Mouse (Mus musculus): ENCODE results near the gene Slc2a12.

The Slc2a12 gene

GRCm38 (mm10) chr10:22644853-22645491 is at the start of gene Slc2a12:
Gene Slc2a12, plus strand, starts transcription at chr10:22645011.
- peak; percentile 33 to 56 for DNase-seq (ENCODE audit: low spot score in 2 of 2)

GRCm38 (mm10) chr10:22598908-22599480 is 45.8 kb upstream of the Slc2a12 start:
- DNase-seq (ENCODE audit: low spot score in 2 of 2): no peak

GRCm38 (mm10) chr10:22601046-22601445 is 43.8 kb upstream of the Slc2a12 start:
- DNase-seq (ENCODE audit: low spot score in 2 of 2): no peak

DNA sequence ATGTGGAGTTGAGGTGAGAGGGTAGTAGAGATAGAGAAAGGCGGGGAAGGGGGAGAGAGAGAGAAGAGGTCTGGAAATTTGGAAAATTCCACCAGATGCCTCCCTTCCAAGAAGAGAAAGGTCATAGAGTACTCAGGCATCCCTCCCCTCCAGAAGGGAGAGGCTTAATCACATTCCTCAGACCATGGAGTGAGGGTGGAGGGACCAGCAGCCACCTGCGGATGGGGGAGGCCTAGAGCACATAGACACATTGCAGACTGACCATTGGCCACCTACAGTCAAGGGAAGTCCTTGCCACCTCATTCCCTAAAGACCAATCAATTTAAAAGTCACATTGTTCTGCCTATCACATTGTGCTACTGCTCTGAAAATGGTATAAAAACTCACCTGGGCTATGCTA is 40.0 kb upstream of the Slc2a12 start:
- DNase-seq (ENCODE audit: low spot score in 2 of 2): no peak

DNA sequence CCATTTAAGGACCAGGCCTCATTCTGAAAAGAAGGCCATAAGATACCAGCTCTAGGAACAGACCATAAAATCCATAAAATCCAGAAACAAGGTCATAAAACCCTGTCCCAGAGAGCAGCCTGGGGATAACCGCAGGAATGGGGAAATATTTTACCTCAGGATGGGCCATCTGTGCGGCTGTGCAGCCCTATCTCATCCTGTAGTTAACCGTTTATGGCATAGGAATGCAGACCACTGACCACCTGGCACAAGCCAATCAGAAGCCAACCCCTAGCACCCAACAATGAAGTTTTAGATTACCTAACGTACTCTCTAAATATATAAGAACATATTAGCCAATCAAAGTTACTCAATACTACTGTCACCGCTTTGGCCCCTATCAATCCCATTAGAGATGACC is 36.5 kb upstream of the Slc2a12 start:
- DNase-seq (ENCODE audit: low spot score in 2 of 2): no peak

- DNase-seq (ENCODE audit: low spot score in 2 of 2): peak in 1 of 2 experiments; percentile 14
These were observed 35.9 kb upstream of the Slc2a12 start for GRCm38 (mm10) chr10:22608799-22609357.

DNA sequence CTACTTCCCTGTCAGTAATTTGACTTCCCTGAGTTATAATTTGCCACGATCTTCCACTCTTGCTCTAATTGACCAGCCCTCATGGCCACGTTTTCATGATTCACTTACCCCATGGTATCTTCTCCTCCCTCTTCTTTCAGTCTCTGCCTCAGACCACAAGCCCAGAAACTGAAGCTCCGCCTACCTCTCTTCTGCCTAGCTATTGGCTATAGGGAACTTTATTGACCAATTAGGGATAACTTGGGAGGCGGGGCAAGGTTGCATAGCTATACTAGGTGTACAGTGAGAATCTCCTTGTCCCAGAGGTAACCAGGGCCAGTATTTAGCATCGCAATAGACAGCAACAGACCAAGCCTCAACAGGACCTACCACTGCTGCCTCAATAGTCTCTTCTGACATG is 31.5 kb upstream of the Slc2a12 start:
- DNase-seq (ENCODE audit: low spot score in 2 of 2): no peak

GRCm38 (mm10) chr10:22614554-22614953 is 30.3 kb upstream of the Slc2a12 start:
- DNase-seq (ENCODE audit: low spot score in 2 of 2): no peak

DNA sequence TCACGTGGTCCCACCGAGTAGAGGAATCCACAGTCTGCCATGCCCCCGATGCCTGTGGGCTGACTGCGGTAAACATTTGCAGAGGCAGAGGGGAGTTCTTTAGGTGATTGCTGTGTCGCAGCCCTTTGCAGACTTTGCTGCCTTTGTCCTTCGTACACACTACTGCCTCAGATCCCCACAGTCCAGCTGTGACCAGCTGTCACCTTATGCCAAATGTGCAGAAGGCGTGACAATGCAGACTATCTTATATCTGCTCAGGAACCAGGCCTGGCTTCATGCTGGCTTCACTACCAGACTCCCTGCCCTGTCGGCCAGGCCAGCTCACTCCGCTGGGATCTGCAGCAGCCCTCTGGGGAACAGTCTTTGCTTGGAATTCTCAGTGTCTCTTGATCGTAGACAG is 29.5 kb upstream of the Slc2a12 start:
- DNase-seq (ENCODE audit: low spot score in 2 of 2): no peak

- DNase-seq (ENCODE audit: low spot score in 2 of 2): peak in 1 of 2 experiments; percentile 7
These were observed 26.0 kb upstream of the Slc2a12 start for GRCm38 (mm10) chr10:22618842-22619241.

GRCm38 (mm10) chr10:22628832-22629231 is 16.0 kb upstream of the Slc2a12 start:
- no peak for DNase-seq (ENCODE audit: low spot score in 2 of 2)

GRCm38 (mm10) chr10:22631103-22631502 is 13.7 kb upstream of the Slc2a12 start:
- DNase-seq (ENCODE audit: low spot score in 2 of 2): no peak

GRCm38 (mm10) chr10:22631528-22631927 is 13.3 kb upstream of the Slc2a12 start:
- no peak for DNase-seq (ENCODE audit: low spot score in 2 of 2)

- no peak for DNase-seq (ENCODE audit: low spot score in 2 of 2)
These were observed 12.9 kb upstream of the Slc2a12 start for GRCm38 (mm10) chr10:22631956-22632355.

- no peak for DNase-seq (ENCODE audit: low spot score in 2 of 2)
These were observed 11.2 kb upstream of the Slc2a12 start for GRCm38 (mm10) chr10:22633406-22634306.

- DNase-seq (ENCODE audit: low spot score in 2 of 2): no peak
These were observed 7.6 kb upstream of the Slc2a12 start for GRCm38 (mm10) chr10:22637241-22637640.

DNA sequence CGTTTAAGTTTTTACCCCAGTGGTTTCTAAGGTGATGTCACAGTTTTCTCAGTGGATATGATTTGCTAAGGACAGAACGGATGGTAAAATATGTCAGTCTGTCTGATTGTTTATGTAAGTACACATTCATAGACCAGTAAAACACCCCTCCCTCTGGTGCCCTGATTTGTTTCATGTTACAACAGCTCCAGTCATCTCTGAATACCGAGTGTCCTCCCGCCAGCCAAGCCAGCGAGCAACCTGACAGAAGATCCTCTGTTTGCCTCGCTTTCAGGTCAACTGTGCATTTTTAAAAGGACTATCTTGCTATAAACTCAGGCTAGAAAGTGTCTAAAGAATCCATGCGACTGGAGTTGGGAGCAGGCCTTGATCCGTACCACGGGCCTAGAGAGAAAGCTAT is 640 bp upstream of the Slc2a12 start:
- DNase-seq (ENCODE audit: low spot score in 2 of 2): no peak

DNA sequence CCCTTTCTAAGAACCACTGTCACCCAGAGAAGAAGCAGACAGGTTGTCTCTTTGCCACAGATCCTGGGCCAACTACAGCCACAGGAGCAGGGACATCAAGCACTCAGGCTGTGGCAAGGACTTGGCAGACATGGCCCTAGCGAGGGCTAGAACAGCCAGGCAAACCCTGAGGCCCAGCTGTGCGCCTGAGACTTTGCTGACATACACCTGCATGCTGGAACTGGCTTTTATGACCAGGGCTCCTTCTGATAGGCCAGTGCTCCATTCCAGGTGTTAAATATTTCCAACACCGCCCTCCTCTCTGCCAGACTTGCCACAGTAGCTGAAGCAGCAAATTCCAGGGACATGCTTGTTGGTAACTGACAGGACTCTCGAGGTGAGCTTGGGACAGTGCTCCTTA is 3.9 kb downstream of the Slc2a12 start:
- no peak for DNase-seq (ENCODE audit: low spot score in 2 of 2)

GRCm38 (mm10) chr10:22653820-22654219 is 9.0 kb downstream of the Slc2a12 start:
- DNase-seq (ENCODE audit: low spot score in 2 of 2): no peak

GRCm38 (mm10) chr10:22658534-22659385 is 13.9 kb downstream of the Slc2a12 start:
- DNase-seq (ENCODE audit: low spot score in 2 of 2): peak in 1 of 2 experiments; percentile 15

DNA sequence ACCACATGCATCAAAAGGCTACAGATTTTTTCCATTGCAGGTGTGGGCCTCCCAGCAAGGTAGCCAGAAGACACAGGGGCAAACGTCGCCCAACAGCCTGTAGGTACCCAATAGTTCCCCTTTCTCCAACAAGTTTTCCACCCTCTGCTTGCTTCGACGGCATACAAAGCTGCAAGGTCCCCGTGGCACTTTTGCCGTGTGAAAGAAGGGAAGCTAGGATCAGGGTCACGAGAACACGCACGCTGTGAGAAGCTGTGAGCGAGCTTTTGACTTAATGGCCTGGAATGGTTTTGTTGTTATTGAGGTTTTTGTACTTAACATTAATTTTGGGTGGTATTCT is 14.5 kb downstream of the Slc2a12 start:
- no peak for DNase-seq (ENCODE audit: low spot score in 2 of 2)
